In genomic region chr14:37134304-37135126, GRCm38 (mm10) we compare ENCODE assay signal across 8 mouse cellular contexts. TPM values are rescaled to one million over a fixed set of nuclear protein-coding genes. Genes with fewer than 3 reads are reported as not detected.
A peak's percentile ranks its signal among the peaks of the same experiment; 100 is the strongest.
DNase-seq lines count a peak whose midpoint lies in the region; ATAC-seq lines count a peak whose summit lies in the region.

No protein-coding gene starts in this region.

- peak overlapping the region; percentile 92 for H3K9ac ChIP-seq in hindbrain, embryonic 13.5 days

- intact Hi-C loops in left cerebral cortex, postnatal 25 days (cut with DNase I): loop anchor here (10.0 kb wide), 1 partner anchor 170 kb away; the partner anchor contains the start of gene Ccser2

- H3K27me3 ChIP-seq in hindbrain, embryonic 13.5 days: no peaks in the 10 kb centered on the region
- no peaks in the 10 kb centered on the region for H3K27me3 ChIP-seq in midbrain, embryonic 10.5 days (ENCODE audit: low read depth, poor library complexity, severe bottlenecking)

- peaks cover 25% of the 10 kb centered on the region for H3K36me3 ChIP-seq in hindbrain, embryonic 13.5 days
- H3K36me3 ChIP-seq in midbrain, embryonic 10.5 days: peaks cover 36% of the 10 kb centered on the region

- whole genome bisulfite sequencing in hindbrain, embryonic 13.5 days: 2% methylated on average over 40 of the region's 40 CpGs
- WGBS in midbrain, embryonic 10.5 days: 3% methylated on average over 40 of the region's 40 CpGs

- H3K4me1 ChIP-seq in brown adipose tissue, adult 24 weeks (ENCODE audit: control insufficient read depth, insufficient read depth, insufficient read length, low read length): no peaks in the 10 kb centered on the region
- peaks cover 11% of the 10 kb centered on the region for H3K4me1 ChIP-seq in hindbrain, embryonic 13.5 days (replicated peaks)
- H3K4me1 ChIP-seq in midbrain, embryonic 10.5 days: peaks cover 10% of the 10 kb centered on the region

- peak overlapping the region; percentile 81 for H3K27ac ChIP-seq in brown adipose tissue, adult 24 weeks (replicated peaks; ENCODE audit: low read depth, low read length)
- H3K27ac ChIP-seq in hindbrain, embryonic 13.5 days: peak overlapping the region; percentile 89
- peak overlapping the region; percentile 90 for H3K27ac ChIP-seq in midbrain, embryonic 10.5 days (replicated peaks)

- peak; percentile 47 for DNase-seq in embryo, embryonic 10.5 days (ENCODE audit: low spot score)
- DNase-seq in embryo, embryonic 11 days: no peak
- peak; percentile 77 for DNase-seq in 3T3-L1 (ENCODE audit: low read depth, low spot score)
- no peak for DNase-seq in midbrain, embryonic 10.5 days (ENCODE audit: low spot score)
- DNase-seq in left cerebral cortex, postnatal 25 days (ENCODE audit: low spot score in 2 of 2): no peak
- DNase-seq in cerebellum, adult 11-12 months: no peak

- peak overlapping the region; percentile 83 for H3K4me2 ChIP-seq in hindbrain, embryonic 13.5 days

- no peaks in the 10 kb centered on the region for H3K9me3 ChIP-seq in hindbrain, embryonic 13.5 days
- no peaks in the 10 kb centered on the region for H3K9me3 ChIP-seq in midbrain, embryonic 10.5 days (replicated peaks)

- peak; percentile 26 for ATAC-seq in hindbrain, embryonic 13.5 days (ENCODE audit: low FRiP score)

- H3K4me3 ChIP-seq in brown adipose tissue, adult 24 weeks (ENCODE audit: insufficient read depth, low read depth, low read length): peak overlapping the region; percentile 89
- peak overlapping the region; percentile 90 for H3K4me3 ChIP-seq in hindbrain, embryonic 13.5 days
- H3K4me3 ChIP-seq in midbrain, embryonic 10.5 days: peak overlapping the region; percentile 93

RNA-seq across cellular contexts. Expression of gene Ghitm, which starts 0.6 kb away (rescaled TPM):
- 1,037 and 1,094 TPM in 2 replicates for polyA plus RNA-seq in brown adipose tissue, adult 24 weeks (2012; ENCODE audit: insufficient read depth, insufficient read length, missing spikeins)
- polyA plus RNA-seq in hindbrain, embryonic 13.5 days (2015; fragmentation: Nextera tagmentation; extraction: Ambion mirVana): 196 and 199 TPM in 2 replicates
- 211 and 219 TPM in 2 replicates for polyA plus RNA-seq in midbrain, embryonic 10.5 days (2016; fragmentation: Nextera tagmentation; extraction: Ambion mirVana)
- 100 to 1,000 TPM; 409 to 411 TPM for total RNA-seq in left cerebral cortex, postnatal 25 days (2021)

RNA-seq across cellular contexts. Expression of gene 2610528A11Rik, which starts 20.7 kb away (rescaled TPM):
- polyA plus RNA-seq in brown adipose tissue, adult 24 weeks (2012; ENCODE audit: insufficient read depth, insufficient read length, missing spikeins): 2.2 TPM in 1 of 2 replicates, not detected in the other
- 0.47 TPM in 1 of 2 replicates, not detected in the other for polyA plus RNA-seq in hindbrain, embryonic 13.5 days (2015; fragmentation: Nextera tagmentation; extraction: Ambion mirVana)
- not detected in 2 replicates for polyA plus RNA-seq in midbrain, embryonic 10.5 days (2016; fragmentation: Nextera tagmentation; extraction: Ambion mirVana)
- total RNA-seq in left cerebral cortex, postnatal 25 days (2021): not detected

RNA-seq across cellular contexts. Expression of gene Cdhr1, which starts 36.4 kb away (rescaled TPM):
- polyA plus RNA-seq in brown adipose tissue, adult 24 weeks (2012; ENCODE audit: insufficient read depth, insufficient read length, missing spikeins): not detected in 2 replicates
- polyA plus RNA-seq in hindbrain, embryonic 13.5 days (2015; fragmentation: Nextera tagmentation; extraction: Ambion mirVana): 2.0 and 3.1 TPM in 2 replicates
- 0.11 and 0.14 TPM in 2 replicates for polyA plus RNA-seq in midbrain, embryonic 10.5 days (2016; fragmentation: Nextera tagmentation; extraction: Ambion mirVana)
- 10 to 100 TPM; 11.5 to 11.9 TPM for total RNA-seq in left cerebral cortex, postnatal 25 days (2021)

Comparison
In these comparisons a context has a peak if more than half of its experiments do, and no peak if none do; other contexts are left out.
1. DNase-seq: peak in embryo, embryonic 10.5 days (single experiment) and 3T3-L1 (single experiment); none in embryo, embryonic 11 days (single experiment), midbrain, embryonic 10.5 days (single experiment), left cerebral cortex, postnatal 25 days (0 of 2) and cerebellum, adult 11-12 months (single experiment).
2. Peak in every context shown above with its lines, with median percentiles within 50 percentile points of each other: H3K27ac ChIP-seq and H3K4me3 ChIP-seq.